Mouse (Mus musculus) R1 (cell line): Measurements from ENCODE around the gene Rpl6.
A peak's percentile ranks its signal among the peaks of the same experiment; 100 is the strongest.
"Not testable (repeated sequence)": the region's sequence is repeated elsewhere in the genome, so short reads cannot be mapped to it uniquely, and the experiment has no call there.

Experiments
- DNase-seq: peaks from one replicate; pipeline ENCODE4 v3.0.0-alpha.2; 2018; ENCODE audit warnings: low read depth, low spot score

The Rpl6 gene

GRCm38 (mm10) chr5:121196764-121197163, 7.5 kb upstream of the Rpl6 start:
- DNase-seq: no peak

GRCm38 (mm10) chr5:121197337-121197736, 6.9 kb upstream of the Rpl6 start:
- DNase-seq: no peak

GRCm38 (mm10) chr5:121198376-121198775, 5.9 kb upstream of the Rpl6 start:
- no peak for DNase-seq

GRCm38 (mm10) chr5:121201739-121202138, 2.5 kb upstream of the Rpl6 start:
- DNase-seq: peak; percentile 79

- peak; percentile 30 for DNase-seq
These were observed 1.8 kb upstream of the Rpl6 start for GRCm38 (mm10) chr5:121202467-121202866.

GRCm38 (mm10) chr5:121205537-121206130, 1.4 kb downstream of the Rpl6 start:
- not testable (repeated sequence) for DNase-seq

- DNase-seq: no peak
These were observed 2.3 kb downstream of the Rpl6 start for GRCm38 (mm10) chr5:121206540-121206939.

- DNase-seq: no peak
These were observed 2.7 kb downstream of the Rpl6 start for GRCm38 (mm10) chr5:121206984-121207383.

- DNase-seq: peak; percentile 36
These were observed 5.7 kb downstream of the Rpl6 start for GRCm38 (mm10) chr5:121209755-121210600.

- no peak for DNase-seq
These were observed 6.3 kb downstream of the Rpl6 start for GRCm38 (mm10) chr5:121210601-121210924.

- peak; percentile 41 for DNase-seq
These were observed 7.8 kb downstream of the Rpl6 start for GRCm38 (mm10) chr5:121212108-121212507.

- DNase-seq: no peak
These were observed 10.4 kb downstream of the Rpl6 start for GRCm38 (mm10) chr5:121214707-121215106.

GRCm38 (mm10) chr5:121215380-121216125, 11.3 kb downstream of the Rpl6 start:
- peak; percentile 78 for DNase-seq

- DNase-seq: no peak
These were observed 11.8 kb downstream of the Rpl6 start for GRCm38 (mm10) chr5:121216126-121216446.

- not testable (repeated sequence) for DNase-seq
These were observed 12.5 kb downstream of the Rpl6 start for GRCm38 (mm10) chr5:121216584-121217312.

- DNase-seq: no peak
These were observed 13.0 kb downstream of the Rpl6 start for GRCm38 (mm10) chr5:121217313-121217634.

- DNase-seq: no peak
These were observed 14.9 kb downstream of the Rpl6 start for GRCm38 (mm10) chr5:121219190-121219589.

- DNase-seq: peak; percentile 93
These were observed 15.9 kb downstream of the Rpl6 start, which contains the start of gene Hectd4 for GRCm38 (mm10) chr5:121219980-121220731. Hectd4 (plus strand) TSS chr5:121220219.

GRCm38 (mm10) chr5:121220732-121221301, 16.5 kb downstream of the Rpl6 start:
- peak; percentile 58 for DNase-seq

- no peak for DNase-seq
These were observed 17.1 kb downstream of the Rpl6 start for GRCm38 (mm10) chr5:121221328-121221850.

GRCm38 (mm10) chr5:121224020-121224419, 19.7 kb downstream of the Rpl6 start:
- DNase-seq: not testable (repeated sequence)
